In genomic region chr2:19430746-19431145, GRCm38 (mm10) we compare ENCODE assay signal across 10 mouse cellular contexts. TPM values are rescaled to one million over a fixed set of nuclear protein-coding genes. Genes with fewer than 3 reads are reported as not detected.
DNase-seq lines count a peak whose midpoint lies in the region; ATAC-seq lines count a peak whose summit lies in the region.
"Had no signal": no experiment of that assay in that cellular context is flagged by ENCODE, and none has a peak within 500 bp of the region (broad histone marks: within the 10 kb centered on the region; RNA-seq: fewer than 3 reads in every experiment).

No protein-coding gene starts in this region.

- no peak for DNase-seq in kidney, postnatal 25 days
- DNase-seq in embryo, embryonic 9.5 days (ENCODE audit: extremely low spot score): peak; percentile 28
- peak; percentile 78 for DNase-seq in neural tube, embryonic 11.5 days (ENCODE audit: low spot score)
- DNase-seq in frontal cortex, postnatal 10 days (ENCODE audit: low spot score in 2 of 2): no peak
- DNase-seq in thymus, postnatal 25 days: no peak
- no peak for DNase-seq in layer of hippocampus, adult 9-11 months
- DNase-seq: gastrocnemius, postnatal 14 days had no signal

- H3K27me3 ChIP-seq in kidney, embryonic 14.5 days (ENCODE audit: control insufficient read depth, insufficient read depth, low read length): peaks cover 78% of the 10 kb centered on the region
- peaks cover 95% of the 10 kb centered on the region for H3K27me3 ChIP-seq in hindbrain, embryonic 13.5 days
- H3K27me3 ChIP-seq in neural tube, embryonic 11.5 days (ENCODE audit: control insufficient read depth, insufficient read depth, low read length): peaks cover 80% of the 10 kb centered on the region

- no peak for ATAC-seq in kidney, embryonic 14.5 days (ENCODE audit: low FRiP score, low TSS enrichment)
- peak; percentile 47; the same call in 1 of the 2 replicates for ATAC-seq in hindbrain, embryonic 13.5 days (ENCODE audit: low FRiP score)
- peak; percentile 68 for ATAC-seq in neural tube, embryonic 11.5 days (ENCODE audit: insufficient read depth, low FRiP score, low TSS enrichment)

- H3K36me3 ChIP-seq in kidney, embryonic 14.5 days (ENCODE audit: control insufficient read depth, insufficient read depth, low read length): no peaks in the 10 kb centered on the region
- no peaks in the 10 kb centered on the region for H3K36me3 ChIP-seq in hindbrain, embryonic 13.5 days
- H3K36me3 ChIP-seq in neural tube, embryonic 11.5 days (ENCODE audit: control insufficient read depth, insufficient read depth, low read length): no peaks in the 10 kb centered on the region

- H3K4me1 ChIP-seq in kidney, embryonic 14.5 days (ENCODE audit: control insufficient read depth, insufficient read depth, low read length): no peaks in the 10 kb centered on the region
- H3K4me1 ChIP-seq in hindbrain, embryonic 13.5 days (replicated peaks): peaks cover 26% of the 10 kb centered on the region
- H3K4me1 ChIP-seq in neural tube, embryonic 11.5 days (ENCODE audit: control insufficient read depth, insufficient read depth, low read length): peaks cover 8% of the 10 kb centered on the region

- 1% methylated on average over 33 of the region's 33 CpGs for WGBS in kidney, embryonic 14.5 days
- 1% methylated on average over 33 of the region's 33 CpGs for WGBS in hindbrain, embryonic 13.5 days
- under 1% methylated on average over 33 of the region's 33 CpGs for WGBS in neural tube, embryonic 11.5 days

- no peak overlapping the region for H3K9ac ChIP-seq in kidney, embryonic 14.5 days (ENCODE audit: low read depth, low read length)
- H3K9ac ChIP-seq in hindbrain, embryonic 13.5 days: no peak overlapping the region
- no peak overlapping the region for H3K9ac ChIP-seq in neural tube, embryonic 11.5 days (ENCODE audit: low read length)

- H3K4me2 ChIP-seq in kidney, embryonic 14.5 days (replicated peaks; ENCODE audit: low read depth, low read length): peak overlapping the region; percentile 17; the same call in 1 of the 2 replicates
- H3K4me2 ChIP-seq in hindbrain, embryonic 13.5 days: peak overlapping the region; percentile 60
- peak overlapping the region; percentile 44 for H3K4me2 ChIP-seq in neural tube, embryonic 11.5 days (ENCODE audit: low read depth)

- no peak overlapping the region for H3K27ac ChIP-seq in kidney, embryonic 14.5 days (ENCODE audit: low read depth, low read length)
- no peak overlapping the region for H3K27ac ChIP-seq in hindbrain, embryonic 13.5 days
- 0 out of 2 replicates have a peak overlapping the region, but pooled peaks have one; percentile 11 for H3K27ac ChIP-seq in neural tube, embryonic 11.5 days (ENCODE audit: low read depth, low read length)

- peak overlapping the region; percentile 17; the same call in 1 of the 2 replicates for H3K4me3 ChIP-seq in kidney, embryonic 14.5 days (ENCODE audit: low read length)
- peak overlapping the region; percentile 38 for H3K4me3 ChIP-seq in hindbrain, embryonic 13.5 days
- peak overlapping the region; percentile 27 for H3K4me3 ChIP-seq in neural tube, embryonic 11.5 days (ENCODE audit: low read depth, low read length)

- no peaks in the 10 kb centered on the region for H3K9me3 ChIP-seq in kidney, embryonic 14.5 days (ENCODE audit: control insufficient read depth, low read length)
- no peaks in the 10 kb centered on the region for H3K9me3 ChIP-seq in hindbrain, embryonic 13.5 days
- H3K9me3 ChIP-seq in neural tube, embryonic 11.5 days (ENCODE audit: control insufficient read depth, low read length): no peaks in the 10 kb centered on the region

RNA-seq across cellular contexts. Expression of gene Ptf1a, which starts 14.7 kb away (rescaled TPM):
- not detected in 2 replicates for polyA plus RNA-seq in kidney, embryonic 14.5 days (2014; fragmentation: Nextera tagmentation; extraction: Ambion mirVana)
- 1.3 and 3.1 TPM in 2 replicates for polyA plus RNA-seq in hindbrain, embryonic 13.5 days (2015; fragmentation: Nextera tagmentation; extraction: Ambion mirVana)
- 13.0 and 13.6 TPM in 2 replicates for polyA plus RNA-seq in neural tube, embryonic 11.5 days (2014; fragmentation: Nextera tagmentation; extraction: Ambion mirVana)
- polyA plus RNA-seq: urinary bladder, adult 2 months had no signal

RNA-seq across cellular contexts. Expression of gene Msrb2, which starts 59.5 kb away (rescaled TPM):
- polyA plus RNA-seq in kidney, embryonic 14.5 days (2014; fragmentation: Nextera tagmentation; extraction: Ambion mirVana): 33.3 and 36.6 TPM in 2 replicates
- polyA plus RNA-seq in hindbrain, embryonic 13.5 days (2015; fragmentation: Nextera tagmentation; extraction: Ambion mirVana): 10.4 and 10.8 TPM in 2 replicates
- 13.3 and 14.6 TPM in 2 replicates for polyA plus RNA-seq in neural tube, embryonic 11.5 days (2014; fragmentation: Nextera tagmentation; extraction: Ambion mirVana)

Comparison
In these comparisons a context has a peak if more than half of its experiments do, and no peak if none do; other contexts are left out.
1. DNase-seq: peak in embryo, embryonic 9.5 days (single experiment) and neural tube, embryonic 11.5 days (single experiment); none in kidney, postnatal 25 days (0 of 2), frontal cortex, postnatal 10 days (0 of 2), thymus, postnatal 25 days (single experiment) and layer of hippocampus, adult 9-11 months (single experiment).
2. Peak in every context shown above with its lines, with median percentiles within 50 percentile points of each other: H3K4me2 ChIP-seq and H3K4me3 ChIP-seq.